Comparison of ENCODE assay signal across 9 mouse cellular contexts in genomic region chr17:48437421-48437911, GRCm38 (mm10). TPM values are rescaled to one million over a fixed set of nuclear protein-coding genes. Genes with fewer than 3 reads are reported as not detected.
DNase-seq lines count a peak whose midpoint lies in the region; ATAC-seq and TF ChIP-seq lines count a peak whose summit lies in the region.
"Had no signal": no experiment of that assay in that cellular context is flagged by ENCODE, and none has a peak within 500 bp of the region (broad histone marks: within the 10 kb centered on the region; RNA-seq: fewer than 3 reads in every experiment).

No protein-coding gene starts in this region.

- H3K36me3 ChIP-seq in kidney, embryonic 15.5 days: no peaks in the 10 kb centered on the region
- no peaks in the 10 kb centered on the region for H3K36me3 ChIP-seq in forebrain, postnatal 0 days (ENCODE audit: insufficient read depth)
- no peaks in the 10 kb centered on the region for H3K36me3 ChIP-seq in hindbrain, postnatal 0 days (ENCODE audit: insufficient read depth, low read length)
- H3K36me3 ChIP-seq in neural tube, embryonic 14.5 days (ENCODE audit: control insufficient read depth, insufficient read depth, low read length): no peaks in the 10 kb centered on the region
- no peaks in the 10 kb centered on the region for H3K36me3 ChIP-seq in liver, embryonic 11.5 days (ENCODE audit: control insufficient read depth, insufficient read depth, low read length)
- H3K36me3 ChIP-seq: liver, embryonic 15.5 days had no signal

- intact Hi-C loops in left cerebral cortex, adult 2 months (cut with DNase I): no loop called here
- intact Hi-C loops in left cerebral cortex, postnatal 25 days (cut with DNase I): no loop called here

- no peak overlapping the region for H3K9ac ChIP-seq in kidney, embryonic 15.5 days
- no peak overlapping the region for H3K9ac ChIP-seq in forebrain, postnatal 0 days
- H3K9ac ChIP-seq in hindbrain, postnatal 0 days (replicated peaks; ENCODE audit: low read length): no peak overlapping the region
- H3K9ac ChIP-seq in neural tube, embryonic 14.5 days (replicated peaks; ENCODE audit: low read depth, low read length): no peak overlapping the region
- no peak overlapping the region for H3K9ac ChIP-seq in liver, embryonic 11.5 days (ENCODE audit: low read depth, low read length)
- H3K9ac ChIP-seq: liver, embryonic 15.5 days had no signal

- H3K4me1 ChIP-seq in kidney, embryonic 15.5 days: peaks cover 25% of the 10 kb centered on the region
- no peaks in the 10 kb centered on the region for H3K4me1 ChIP-seq in forebrain, postnatal 0 days (ENCODE audit: insufficient read depth)
- no peaks in the 10 kb centered on the region for H3K4me1 ChIP-seq in hindbrain, postnatal 0 days (ENCODE audit: insufficient read depth, low read length)
- H3K4me1 ChIP-seq in neural tube, embryonic 14.5 days (ENCODE audit: control insufficient read depth, insufficient read depth, low read length): no peaks in the 10 kb centered on the region; the same call in 1 of the 2 replicates
- H3K4me1 ChIP-seq in liver, embryonic 11.5 days (replicated peaks; ENCODE audit: control insufficient read depth, insufficient read depth, low read length): peaks cover 19% of the 10 kb centered on the region

- H3K27ac ChIP-seq in kidney, embryonic 15.5 days: peak overlapping the region; percentile 94
- peak overlapping the region; percentile 21; the same call in 1 of the 2 replicates for H3K27ac ChIP-seq in forebrain, postnatal 0 days (ENCODE audit: low read depth, low read length)
- H3K27ac ChIP-seq in hindbrain, postnatal 0 days: peak overlapping the region; percentile 61
- peak overlapping the region; percentile 52; the same call in 1 of the 2 replicates for H3K27ac ChIP-seq in neural tube, embryonic 14.5 days (ENCODE audit: low read depth, low read length)
- H3K27ac ChIP-seq in left cerebral cortex, adult 2 months: no peak overlapping the region
- no peak overlapping the region for H3K27ac ChIP-seq in liver, embryonic 11.5 days (ENCODE audit: low read depth, low read length)
- H3K27ac ChIP-seq: liver, embryonic 15.5 days had no signal

- peak; percentile 88 for ATAC-seq in kidney, embryonic 15.5 days (replicated peaks; ENCODE audit: low FRiP score)
- ATAC-seq in forebrain, postnatal 0 days: peak; percentile 59
- ATAC-seq in hindbrain, postnatal 0 days: peak; percentile 67
- peak; percentile 76; the same call in 1 of the 2 replicates for ATAC-seq in neural tube, embryonic 14.5 days (ENCODE audit: low read depth)
- no peak for ATAC-seq in liver, embryonic 11.5 days (replicated peaks; ENCODE audit: low FRiP score)

- H3K4me3 ChIP-seq in kidney, embryonic 15.5 days (replicated peaks): no peak overlapping the region
- no peak overlapping the region for H3K4me3 ChIP-seq in forebrain, postnatal 0 days (ENCODE audit: low read depth, low read length)
- no peak overlapping the region for H3K4me3 ChIP-seq in hindbrain, postnatal 0 days (ENCODE audit: low read length)
- no peak overlapping the region for H3K4me3 ChIP-seq in neural tube, embryonic 14.5 days (ENCODE audit: low read depth, low read length)
- H3K4me3 ChIP-seq in left cerebral cortex, adult 2 months: no peak overlapping the region
- no peak overlapping the region for H3K4me3 ChIP-seq in liver, embryonic 11.5 days (ENCODE audit: low read depth, low read length)
- H3K4me3 ChIP-seq: liver, embryonic 15.5 days had no signal

- no peak overlapping the region for H3K4me2 ChIP-seq in kidney, embryonic 15.5 days
- no peak overlapping the region for H3K4me2 ChIP-seq in forebrain, postnatal 0 days (ENCODE audit: low read depth)
- no peak overlapping the region for H3K4me2 ChIP-seq in hindbrain, postnatal 0 days (ENCODE audit: low read depth, low read length)
- no peak overlapping the region for H3K4me2 ChIP-seq in neural tube, embryonic 14.5 days (ENCODE audit: low read depth, low read length)
- no peak overlapping the region for H3K4me2 ChIP-seq in liver, embryonic 11.5 days
- H3K4me2 ChIP-seq: liver, embryonic 15.5 days had no signal

- no peaks in the 10 kb centered on the region for H3K9me3 ChIP-seq in kidney, embryonic 15.5 days (replicated peaks)
- no peaks in the 10 kb centered on the region for H3K9me3 ChIP-seq in forebrain, postnatal 0 days (ENCODE audit: low read length)
- no peaks in the 10 kb centered on the region for H3K9me3 ChIP-seq in hindbrain, postnatal 0 days (ENCODE audit: low read length)
- no peaks in the 10 kb centered on the region for H3K9me3 ChIP-seq in neural tube, embryonic 14.5 days (ENCODE audit: control insufficient read depth, low read length)
- no peaks in the 10 kb centered on the region for H3K9me3 ChIP-seq in liver, embryonic 11.5 days (ENCODE audit: control insufficient read depth, low read length)
- H3K9me3 ChIP-seq: liver, embryonic 15.5 days had no signal

- TF ChIP-seq CTCF in forebrain, postnatal 0 days (IDR thresholded peaks at IDR 0.05; ENCODE audit: low read depth): peak; percentile 17; the same call in 1 of the 2 replicates
- peak; percentile 28; the same call in 1 of the 2 replicates for TF ChIP-seq CTCF in hindbrain, postnatal 0 days (IDR thresholded peaks at IDR 0.05; ENCODE audit: low read depth)
- no peak; the same call in 1 of the 2 replicates for TF ChIP-seq CTCF in left cerebral cortex, adult 2 months (IDR thresholded peaks at IDR 0.05)

- DNase-seq in kidney, adult 8-10 months: no peak
- no peak for DNase-seq in forebrain, postnatal 0 days
- peak; percentile 23 for DNase-seq in hindbrain, postnatal 0 days (ENCODE audit: low spot score)
- no peak for DNase-seq in left cerebral cortex, adult 2 months (ENCODE audit: extremely low spot score in 1 of 2, low spot score in 2 of 2)
- no peak for DNase-seq in liver, embryonic 11.5 days (ENCODE audit: low spot score)
- DNase-seq in left cerebral cortex, postnatal 25 days (ENCODE audit: low spot score in 2 of 2): no peak

- H3K27me3 ChIP-seq in kidney, embryonic 15.5 days: no peaks in the 10 kb centered on the region
- no peaks in the 10 kb centered on the region for H3K27me3 ChIP-seq in forebrain, postnatal 0 days (ENCODE audit: insufficient read depth, low read length)
- no peaks in the 10 kb centered on the region for H3K27me3 ChIP-seq in hindbrain, postnatal 0 days (ENCODE audit: insufficient read depth, low read length)
- no peaks in the 10 kb centered on the region for H3K27me3 ChIP-seq in neural tube, embryonic 14.5 days (ENCODE audit: control insufficient read depth, insufficient read depth, low read length)
- no peaks in the 10 kb centered on the region for H3K27me3 ChIP-seq in liver, embryonic 11.5 days (replicated peaks; ENCODE audit: control insufficient read depth, insufficient read depth, low read length)
- H3K27me3 ChIP-seq: liver, embryonic 15.5 days had no signal

- 8% methylated on average over 7 of the region's 7 CpGs for WGBS in kidney, embryonic 15.5 days
- WGBS in forebrain, postnatal 0 days: 32% methylated on average over 7 of the region's 7 CpGs
- 34% methylated on average over 7 of the region's 7 CpGs for WGBS in hindbrain, postnatal 0 days
- WGBS in neural tube, embryonic 14.5 days: 28% methylated on average over 7 of the region's 7 CpGs
- WGBS in liver, embryonic 11.5 days: 62% methylated on average over 7 of the region's 7 CpGs

RNA-seq across cellular contexts. Expression of gene Apobec2, which starts 4.7 kb away (rescaled TPM):
- polyA plus RNA-seq in kidney, embryonic 15.5 days (2015; fragmentation: Nextera tagmentation; extraction: Ambion mirVana): 4.2 and 6.9 TPM in 2 replicates
- total RNA-seq in forebrain, postnatal 0 days (2014; rRNA removed): 0.43 and 1.1 TPM in 2 replicates
- polyA plus RNA-seq in forebrain, postnatal 0 days (2015; fragmentation: Nextera tagmentation; extraction: Ambion mirVana): 0.23 and 0.50 TPM in 2 replicates
- 0.78 and 1.2 TPM in 2 replicates for total RNA-seq in hindbrain, postnatal 0 days (2014; rRNA removed)
- 1.1 and 1.2 TPM in 2 replicates for polyA plus RNA-seq in hindbrain, postnatal 0 days (2015; fragmentation: Nextera tagmentation; extraction: Ambion mirVana)
- 0.75 and 0.99 TPM in 2 replicates for polyA plus RNA-seq in neural tube, embryonic 14.5 days (2014; fragmentation: Nextera tagmentation; extraction: Ambion mirVana)
- total RNA-seq in left cerebral cortex, adult 2 months (2021): not detected
- 2.5 and 3.0 TPM in 2 replicates for polyA plus RNA-seq in liver, embryonic 11.5 days (2014; fragmentation: Nextera tagmentation; extraction: Ambion mirVana)
- total RNA-seq in left cerebral cortex, postnatal 25 days (2021): not detected

RNA-seq across cellular contexts. Expression of gene Tspo2, which starts 13.9 kb away (rescaled TPM):
- polyA plus RNA-seq in kidney, embryonic 15.5 days (2015; fragmentation: Nextera tagmentation; extraction: Ambion mirVana): 2.4 and 4.1 TPM in 2 replicates
- 0.31 TPM in 1 of 2 replicates, not detected in the other for total RNA-seq in forebrain, postnatal 0 days (2014; rRNA removed)
- polyA plus RNA-seq in forebrain, postnatal 0 days (2015; fragmentation: Nextera tagmentation; extraction: Ambion mirVana): 0.47 and 0.82 TPM in 2 replicates
- total RNA-seq in hindbrain, postnatal 0 days (2014; rRNA removed): 0.22 and 2.0 TPM in 2 replicates
- 0.58 and 0.90 TPM in 2 replicates for polyA plus RNA-seq in hindbrain, postnatal 0 days (2015; fragmentation: Nextera tagmentation; extraction: Ambion mirVana)
- 1.6 and 1.8 TPM in 2 replicates for polyA plus RNA-seq in neural tube, embryonic 14.5 days (2014; fragmentation: Nextera tagmentation; extraction: Ambion mirVana)
- not detected for total RNA-seq in left cerebral cortex, adult 2 months (2021)
- polyA plus RNA-seq in liver, embryonic 11.5 days (2014; fragmentation: Nextera tagmentation; extraction: Ambion mirVana): 68.1 and 68.7 TPM in 2 replicates
- not detected for total RNA-seq in left cerebral cortex, postnatal 25 days (2021)

RNA-seq across cellular contexts. Expression of gene Unc5cl, which starts 17.2 kb away (rescaled TPM):
- polyA plus RNA-seq in kidney, embryonic 15.5 days (2015; fragmentation: Nextera tagmentation; extraction: Ambion mirVana): 5.6 and 5.7 TPM in 2 replicates
- not detected in 2 replicates for total RNA-seq in forebrain, postnatal 0 days (2014; rRNA removed)
- polyA plus RNA-seq in forebrain, postnatal 0 days (2015; fragmentation: Nextera tagmentation; extraction: Ambion mirVana): 0.14 and 0.56 TPM in 2 replicates
- 0.26 TPM in 1 of 2 replicates, not detected in the other for total RNA-seq in hindbrain, postnatal 0 days (2014; rRNA removed)
- 0.13 and 0.32 TPM in 2 replicates for polyA plus RNA-seq in hindbrain, postnatal 0 days (2015; fragmentation: Nextera tagmentation; extraction: Ambion mirVana)
- polyA plus RNA-seq in neural tube, embryonic 14.5 days (2014; fragmentation: Nextera tagmentation; extraction: Ambion mirVana): 0.31 TPM in 1 of 2 replicates, not detected in the other
- total RNA-seq in left cerebral cortex, adult 2 months (2021): under 1 TPM in 1 of 2 experiments, not detected in 1; 0.30 TPM
- 1.0 and 2.0 TPM in 2 replicates for polyA plus RNA-seq in liver, embryonic 11.5 days (2014; fragmentation: Nextera tagmentation; extraction: Ambion mirVana)
- under 1 TPM; 0.11 to 0.27 TPM for total RNA-seq in left cerebral cortex, postnatal 25 days (2021)

RNA-seq across cellular contexts. Expression of gene Oard1, which starts 27.7 kb away (rescaled TPM):
- 72.4 and 74.9 TPM in 2 replicates for polyA plus RNA-seq in kidney, embryonic 15.5 days (2015; fragmentation: Nextera tagmentation; extraction: Ambion mirVana)
- total RNA-seq in forebrain, postnatal 0 days (2014; rRNA removed): 18.7 and 21.0 TPM in 2 replicates
- 36.0 and 40.0 TPM in 2 replicates for polyA plus RNA-seq in forebrain, postnatal 0 days (2015; fragmentation: Nextera tagmentation; extraction: Ambion mirVana)
- total RNA-seq in hindbrain, postnatal 0 days (2014; rRNA removed): 9.9 and 10.2 TPM in 2 replicates
- 34.4 and 36.7 TPM in 2 replicates for polyA plus RNA-seq in hindbrain, postnatal 0 days (2015; fragmentation: Nextera tagmentation; extraction: Ambion mirVana)
- 35.7 and 37.8 TPM in 2 replicates for polyA plus RNA-seq in neural tube, embryonic 14.5 days (2014; fragmentation: Nextera tagmentation; extraction: Ambion mirVana)
- total RNA-seq in left cerebral cortex, adult 2 months (2021): 10 to 100 TPM; 10.0 to 10.4 TPM
- 76.8 and 80.2 TPM in 2 replicates for polyA plus RNA-seq in liver, embryonic 11.5 days (2014; fragmentation: Nextera tagmentation; extraction: Ambion mirVana)
- 1 to 10 TPM; 7.8 to 9.5 TPM for total RNA-seq in left cerebral cortex, postnatal 25 days (2021)

RNA-seq across cellular contexts. Expression of gene Nfya, which starts 27.8 kb away (rescaled TPM):
- 15.8 and 17.8 TPM in 2 replicates for polyA plus RNA-seq in kidney, embryonic 15.5 days (2015; fragmentation: Nextera tagmentation; extraction: Ambion mirVana)
- total RNA-seq in forebrain, postnatal 0 days (2014; rRNA removed): 25.2 and 35.0 TPM in 2 replicates
- polyA plus RNA-seq in forebrain, postnatal 0 days (2015; fragmentation: Nextera tagmentation; extraction: Ambion mirVana): 6.3 and 6.6 TPM in 2 replicates
- 29.0 and 39.7 TPM in 2 replicates for total RNA-seq in hindbrain, postnatal 0 days (2014; rRNA removed)
- polyA plus RNA-seq in hindbrain, postnatal 0 days (2015; fragmentation: Nextera tagmentation; extraction: Ambion mirVana): 3.5 and 5.0 TPM in 2 replicates
- 16.2 and 16.3 TPM in 2 replicates for polyA plus RNA-seq in neural tube, embryonic 14.5 days (2014; fragmentation: Nextera tagmentation; extraction: Ambion mirVana)
- total RNA-seq in left cerebral cortex, adult 2 months (2021): 10 to 100 TPM; 24.3 to 24.9 TPM
- 18.7 and 20.4 TPM in 2 replicates for polyA plus RNA-seq in liver, embryonic 11.5 days (2014; fragmentation: Nextera tagmentation; extraction: Ambion mirVana)
- total RNA-seq in left cerebral cortex, postnatal 25 days (2021): 10 to 100 TPM; 27.5 to 31.8 TPM

Comparison
In these comparisons a context has a peak if more than half of its experiments do, and no peak if none do; other contexts are left out.
1. H3K27ac ChIP-seq: peak in kidney, embryonic 15.5 days (single experiment), forebrain, postnatal 0 days (single experiment), hindbrain, postnatal 0 days (single experiment) and neural tube, embryonic 14.5 days (single experiment); none in left cerebral cortex, adult 2 months (single experiment) and liver, embryonic 11.5 days (single experiment).
2. RNA of gene Tspo2, which starts 13.9 kb away (polyA plus RNA-seq): 68.1 to 68.7 TPM in liver, embryonic 11.5 days; 2.4 to 4.1 TPM in kidney, embryonic 15.5 days, 1.6 to 1.8 TPM in neural tube, embryonic 14.5 days, 0.58 to 0.90 TPM in hindbrain, postnatal 0 days and 0.47 to 0.82 TPM in forebrain, postnatal 0 days; every median in the first group is over 10 times any median in the second.